Mouse (Mus musculus) hindbrain, postnatal 0 days (tissue): ENCODE measurements around the gene Fads3. TPM values are rescaled to one million over a fixed set of nuclear protein-coding genes. Genes with fewer than 3 reads are reported as not detected.

Experiments used
- ATAC-seq: fragments of 200-750 bp; cut with Nextera tagmentation; 2 replicates; pipeline ENCODE4 v1.8.0; 2017; ENCODE audit warnings: mild to moderate bottlenecking, moderate TSS enrichment, moderate library complexity
- DNase-seq: peaks from one replicate; pipeline ENCODE4 v3.0.0-alpha.2; 2015; ENCODE audit warnings: low spot score
- H3K27ac ChIP-seq: fragments of 300-500 bp; sonication (generic); 2 replicates; pipeline ENCODE4 v1.5.1; 2014; ENCODE audit warnings: mild to moderate bottlenecking
- H3K27me3 ChIP-seq: fragments of 300-500 bp; sonication (generic); 2 replicates; pipeline ENCODE4 v1.6.1; 2014; ENCODE audit warnings: low read length, mixed read lengths; ENCODE audit not compliant: insufficient read depth
- H3K36me3 ChIP-seq: fragments of 300-500 bp; sonication (generic); 2 replicates; pipeline ENCODE4 v1.6.1; 2014; ENCODE audit warnings: low read length, mixed read lengths; ENCODE audit not compliant: insufficient read depth
- H3K4me1 ChIP-seq: fragments of 300-500 bp; sonication (generic); 2 replicates; pipeline ENCODE4 v1.6.1; 2014; ENCODE audit warnings: antibody characterized with exemption, low read length, mixed read lengths; ENCODE audit not compliant: insufficient read depth
- H3K4me2 ChIP-seq: fragments of 300-500 bp; sonication (generic); 2 replicates; pipeline ENCODE4 v1.6.1; 2014; ENCODE audit warnings: low read depth, mild to moderate bottlenecking, low read length, moderate library complexity, mixed read lengths
- H3K4me3 ChIP-seq: fragments of 300-500 bp; sonication (generic); 2 replicates; pipeline ENCODE4 v1.5.1; 2014; ENCODE audit warnings: low read length
- H3K9ac ChIP-seq: fragments of 300-500 bp; sonication (generic); replicated peaks from 2 replicates; pipeline ENCODE4 v1.6.1; 2014; ENCODE audit warnings: mild to moderate bottlenecking, low read length, moderate library complexity, mixed read lengths
- H3K9me3 ChIP-seq: fragments of 300-500 bp; sonication (generic); 2 replicates; pipeline ENCODE4 v1.6.1; 2016; ENCODE audit warnings: low read length, mixed read lengths
- CTCF ChIP-seq: IDR thresholded peaks from 2 replicates; pipeline ENCODE4 v1.5.1; 2016; ENCODE audit warnings: antibody characterized with exemption, control low read depth, low read depth
- WGBS: fragments of 180-500 bp; shearing (Covaris S2); extraction: QIAGEN DNeasy Blood & Tissue Kit; methylation state at CpG from one replicate; pipeline ENCODE4 v1.1.7; 2014; 5-methylcytosine and 5-hydroxymethylcytosine counted together
- polyA plus RNA-seq: library from polyadenylated mRNA; unstranded; fragments of >200 nt; fragmentation: Nextera tagmentation; extraction: Ambion mirVana; gene quantifications from 2 replicates; pipeline ENCODE4 v1.2.1, GENCODE M21; 2015
- total RNA-seq: library from RNA; depleted of rRNA; stranded (reverse); fragments of >200 nt; gene quantifications from 2 replicates; pipeline ENCODE4 v1.2.3, GENCODE M21; 2014

Gene Fads3
- total and polyA plus RNA-seq, 2 experiments from 2014 or later = 37.4 to 59.0 TPM

GRCm38 (mm10) chr19:10078392-10078791, 37.0 kb downstream of the Fads3 start:
- H3K9me3 ChIP-seq = no peaks in the 10 kb centered on the region
- WGBS = 63% methylated on average over 6 of the region's 6 CpGs

DNA sequence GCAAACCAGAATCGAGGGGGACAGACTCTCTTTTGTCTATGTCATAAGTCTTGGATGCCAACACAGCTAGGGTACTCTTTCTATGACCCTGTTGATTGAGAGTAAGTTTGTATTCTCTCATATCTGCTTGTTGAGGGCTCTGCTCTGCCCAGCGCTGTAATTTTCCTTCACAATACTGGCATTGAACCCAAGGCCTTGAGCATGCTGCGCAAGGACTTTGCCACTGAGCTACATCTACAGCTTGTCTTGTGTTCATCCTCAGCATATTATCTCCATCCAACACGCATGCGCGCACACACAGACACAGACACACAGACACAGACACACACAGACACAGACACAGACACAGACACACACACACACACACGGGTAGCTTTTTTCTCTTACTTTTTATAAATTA, 39.0 kb downstream of the Fads3 start:
- Histone ChIP-seq H3K36me3 (peaks cover 77% of the 10 kb centered on the region), H3K4me1 (no peaks in the 10 kb centered on the region), H3K9me3 (no peaks in the 10 kb centered on the region), H3K4me3 (no peak overlapping the region), H3K4me2 (no peak overlapping the region), H3K27me3 (no peaks in the 10 kb centered on the region), H3K27ac (no peak overlapping the region), H3K9ac (no peak overlapping the region)
- ATAC-seq (no peak), DNase-seq (no peak)
- TF ChIP-seq CTCF = no peak
- WGBS = 95% methylated on average over 7 of the region's 7 CpGs

More at GRCm38 (mm10) chr19:10078392-10078791, 37.0 kb downstream of the Fads3 start:
- Histone ChIP-seq H3K27me3 (no peaks in the 10 kb centered on the region), H3K4me3 (no peak overlapping the region), H3K4me1 (no peaks in the 10 kb centered on the region), H3K27ac (no peak overlapping the region), H3K36me3 (peaks cover 84% of the 10 kb centered on the region), H3K4me2 (no peak overlapping the region), H3K9ac (no peak overlapping the region)
- no peak for TF ChIP-seq CTCF
- ATAC-seq (no peak), DNase-seq (no peak)

DNA sequence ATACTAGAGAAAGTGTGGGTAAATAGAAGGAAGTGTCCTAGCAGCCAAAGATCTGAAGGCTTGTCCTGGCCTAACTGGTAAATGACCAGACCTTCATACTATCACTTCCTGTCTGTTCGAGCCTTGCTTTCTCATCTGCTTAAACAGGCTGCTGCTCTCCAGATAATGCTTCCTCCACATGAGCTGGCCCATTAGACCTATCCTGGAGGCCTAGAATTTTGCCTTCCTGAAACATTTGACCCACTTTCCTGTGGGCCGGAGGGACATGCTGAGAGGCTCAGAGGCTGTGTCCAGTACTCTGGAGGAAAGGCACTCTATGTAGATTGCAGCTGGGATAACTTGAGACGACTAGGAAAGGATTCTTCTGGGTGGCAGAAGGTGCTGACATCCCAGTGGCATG, 40.7 kb downstream of the Fads3 start:
- Histone ChIP-seq H3K36me3 (peaks cover 81% of the 10 kb centered on the region), H3K9me3 (no peaks in the 10 kb centered on the region), H3K4me3 (no peak overlapping the region), H3K27ac (no peak overlapping the region), H3K27me3 (no peaks in the 10 kb centered on the region), H3K4me2 (no peak overlapping the region), H3K9ac (no peak overlapping the region), H3K4me1 (no peaks in the 10 kb centered on the region)
- DNase-seq = no peak
- no peak for ATAC-seq
- TF ChIP-seq CTCF = no peak
- WGBS = 90% methylated on average over 3 of the region's 3 CpGs

DNA sequence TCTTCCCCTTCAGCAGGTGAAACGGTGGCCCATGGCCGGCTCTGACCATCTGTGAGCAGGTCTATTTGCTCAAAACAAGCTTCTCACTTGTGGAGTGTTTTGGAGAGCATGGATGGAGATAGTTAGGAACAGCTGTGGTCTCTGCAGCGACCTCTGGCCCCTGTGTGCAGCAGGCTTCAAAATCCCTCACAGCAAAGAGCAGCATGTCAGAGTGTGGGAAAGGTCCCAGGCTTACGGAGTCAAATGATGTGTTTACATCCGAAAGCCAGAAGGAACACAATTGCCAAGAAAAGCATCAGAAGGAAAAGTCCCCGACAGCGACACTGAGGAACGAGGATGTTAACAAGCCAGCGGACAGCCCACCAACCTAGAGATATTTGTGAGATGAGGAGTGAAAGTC, 44.1 kb downstream of the Fads3 start:
- WGBS = 82% methylated on average over 9 of the region's 9 CpGs
- DNase-seq (no peak), ATAC-seq (no peak)
- Histone ChIP-seq H3K4me2 (no peak overlapping the region), H3K4me3 (no peak overlapping the region), H3K36me3 (peaks cover 82% of the 10 kb centered on the region), H3K9ac (no peak overlapping the region), H3K27me3 (no peaks in the 10 kb centered on the region), H3K27ac (no peak overlapping the region), H3K4me1 (no peaks in the 10 kb centered on the region), H3K9me3 (no peaks in the 10 kb centered on the region)
- no peak for TF ChIP-seq CTCF

- ATAC-seq (peak; percentile 22; the same call in 1 of the 2 replicates), DNase-seq (no peak)
- 74% methylated on average over 4 of the region's 4 CpGs for WGBS
- no peaks in the 10 kb centered on the region for H3K27me3 ChIP-seq
- H3K9ac ChIP-seq = no peak overlapping the region
- H3K9me3 ChIP-seq = no peaks in the 10 kb centered on the region
- no peak overlapping the region for H3K4me3 ChIP-seq
- no peaks in the 10 kb centered on the region for H3K4me1 ChIP-seq
- H3K36me3 ChIP-seq = peaks cover 85% of the 10 kb centered on the region
- no peak overlapping the region for H3K4me2 ChIP-seq
- no peak overlapping the region for H3K27ac ChIP-seq
- TF ChIP-seq CTCF = no peak
These were observed 45.6 kb downstream of the Fads3 start for GRCm38 (mm10) chr19:10086976-10087375.

- no peaks in the 10 kb centered on the region for H3K9me3 ChIP-seq
- H3K4me1 ChIP-seq = peaks cover 16% of the 10 kb centered on the region
- no peak for DNase-seq
- no peaks in the 10 kb centered on the region for H3K27me3 ChIP-seq
- H3K4me3 ChIP-seq = no peak overlapping the region
- TF ChIP-seq CTCF = no peak
- H3K36me3 ChIP-seq = peaks cover 34% of the 10 kb centered on the region
- 74% methylated on average over 4 of the region's 4 CpGs for WGBS
- H3K27ac ChIP-seq = no peak overlapping the region
- no peak for ATAC-seq
- H3K4me2 ChIP-seq = no peak overlapping the region
- H3K9ac ChIP-seq = no peak overlapping the region
These were observed 52.5 kb downstream of the Fads3 start for GRCm38 (mm10) chr19:10093829-10094228.

GRCm38 (mm10) chr19:10094695-10095094, 53.3 kb downstream of the Fads3 start:
- Histone ChIP-seq H3K4me2 (peak overlapping the region; percentile 13; the same call in 1 of the 2 replicates), H3K27me3 (no peaks in the 10 kb centered on the region)

More at GRCm38 (mm10) chr19:10094695-10095094, 53.3 kb downstream of the Fads3 start:
- ATAC-seq (no peak), DNase-seq (no peak)
- no peak overlapping the region for H3K27ac ChIP-seq
- H3K4me3 ChIP-seq = no peak overlapping the region
- no peaks in the 10 kb centered on the region for H3K9me3 ChIP-seq
- WGBS = 76% methylated on average over 4 of the region's 4 CpGs
- H3K4me1 ChIP-seq = peaks cover 20% of the 10 kb centered on the region
- no peak for TF ChIP-seq CTCF
- no peak overlapping the region for H3K9ac ChIP-seq
- H3K36me3 ChIP-seq = peaks cover 25% of the 10 kb centered on the region
